Mouse (Mus musculus) layer of hippocampus, postnatal 14 days (tissue): ENCODE results near the gene Cxcl14. TPM values are rescaled to one million over a fixed set of nuclear protein-coding genes. Genes with fewer than 3 reads are reported as not detected.

Experiments
- DNase-seq, 2 experiments: peaks; one replicate each; pipeline ENCODE4 v3.0.0; 2021 to 2022; ENCODE audit warnings: low spot score in 2 of 2, mixed read lengths in 1 of 2
- long read RNA-seq, 2 experiments: library from polyadenylated mRNA; stranded (forward); transcript quantifications; one replicate each; pipeline ENCODE4 v2.0.0; 2021
- total RNA-seq, 2 experiments: library from RNA; stranded (reverse); gene quantifications; 2 replicates each; pipeline ENCODE4 v1.2.3; 2021

Gene Cxcl14
- total RNA-seq, result 100 to 1,000 TPM in 1 of 2 experiments, 10 to 100 TPM in 1; 98.6 to 114 TPM
- long read RNA-seq, experiment 1, transcript Cxcl14-201 (4 exons, 1,827 nt), result major isoform, 108 of 122 reads
- long read RNA-seq, experiment 1, partial matches to known transcripts, result 9 of 122 reads
- long read RNA-seq, experiment 1, other reads (novel, unspliced or antisense), result 3 of 122 reads
- long read RNA-seq, experiment 2, transcript Cxcl14-201 (4 exons, 1,827 nt), result major isoform, 184 of 202 reads
- long read RNA-seq, experiment 2, partial matches to known transcripts, result 12 of 202 reads
- long read RNA-seq, experiment 2, other reads (novel, unspliced or antisense), result 6 of 202 reads

DNA sequence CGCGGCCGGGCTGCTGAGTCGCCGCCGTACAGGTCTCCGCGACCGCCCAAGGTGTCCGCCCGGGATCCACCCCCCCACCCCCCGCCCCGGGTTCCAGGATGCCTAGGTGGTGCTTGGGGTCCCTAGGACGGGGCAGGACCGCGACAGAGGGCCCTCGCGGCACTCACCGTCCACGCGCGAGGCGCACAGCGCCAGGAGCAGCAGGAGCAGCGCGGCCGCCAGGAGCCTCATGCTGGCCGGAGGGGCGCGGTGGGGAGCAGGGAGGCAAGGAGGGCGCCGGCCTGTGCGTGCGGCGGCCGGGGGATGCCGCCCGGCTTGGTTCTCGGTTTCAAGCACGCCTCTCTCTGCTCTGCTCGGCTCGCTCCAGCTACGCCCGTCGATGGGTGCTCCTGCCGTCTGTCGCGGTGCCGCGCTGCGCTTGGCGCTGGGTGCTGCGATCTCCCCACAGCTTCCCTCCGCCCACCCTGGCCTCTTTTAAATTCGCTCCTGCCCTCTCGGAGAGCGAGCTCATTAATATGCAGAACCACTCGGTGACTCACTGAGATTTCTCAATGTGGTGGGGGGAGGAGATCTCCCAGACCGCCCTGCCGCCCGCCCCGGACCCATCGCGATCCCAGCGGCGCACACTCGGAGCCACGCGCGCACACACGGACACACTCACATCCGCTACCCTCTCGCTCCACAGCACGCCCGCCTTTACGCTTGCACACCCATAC is at the start of gene Cxcl14:
Gene Cxcl14, minus strand, starts transcription at position 609 of the 716 bp plus-strand sequence.
- DNase-seq, result peak; percentile 50 to 71

DNA sequence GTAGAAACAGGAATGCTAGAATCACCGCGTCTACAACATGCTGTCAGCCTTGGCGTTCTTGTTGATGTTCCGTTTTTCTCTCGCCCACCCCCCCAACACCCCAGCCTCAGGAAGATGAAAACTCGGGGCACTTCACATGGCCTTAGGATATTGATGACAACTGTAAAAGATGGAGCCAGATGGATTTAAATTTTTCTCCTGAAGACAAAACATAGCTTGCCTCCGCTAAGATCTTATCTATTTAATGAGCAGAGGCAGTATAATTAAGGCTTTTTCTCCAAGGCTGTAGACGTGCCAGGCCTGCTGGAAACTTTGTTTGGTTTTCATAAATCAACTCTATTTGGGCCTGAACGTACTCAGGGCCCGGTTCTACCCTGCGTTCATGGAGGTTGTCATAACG is 48.0 kb upstream of the Cxcl14 start:
- no peak for DNase-seq

DNA sequence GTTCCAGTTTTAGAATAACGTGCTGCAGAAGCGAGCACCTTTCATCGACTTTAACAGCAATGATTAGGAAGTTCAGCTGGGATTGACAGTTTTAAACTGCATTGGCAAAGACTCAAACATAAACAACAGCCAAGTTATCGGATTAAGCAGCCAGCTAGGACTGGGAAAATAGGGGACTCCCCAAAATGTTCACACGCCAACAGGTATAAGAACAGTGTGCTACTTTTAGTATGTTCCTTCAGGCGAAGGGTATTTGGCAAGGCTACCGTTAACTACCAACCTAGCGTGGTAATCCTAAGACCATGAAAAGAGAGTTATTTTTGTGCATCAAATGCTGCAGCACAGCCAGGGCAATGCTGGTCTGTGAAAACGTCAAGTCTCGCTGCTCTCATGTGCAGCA is 46.1 kb upstream of the Cxcl14 start:
- DNase-seq, result no peak

DNA sequence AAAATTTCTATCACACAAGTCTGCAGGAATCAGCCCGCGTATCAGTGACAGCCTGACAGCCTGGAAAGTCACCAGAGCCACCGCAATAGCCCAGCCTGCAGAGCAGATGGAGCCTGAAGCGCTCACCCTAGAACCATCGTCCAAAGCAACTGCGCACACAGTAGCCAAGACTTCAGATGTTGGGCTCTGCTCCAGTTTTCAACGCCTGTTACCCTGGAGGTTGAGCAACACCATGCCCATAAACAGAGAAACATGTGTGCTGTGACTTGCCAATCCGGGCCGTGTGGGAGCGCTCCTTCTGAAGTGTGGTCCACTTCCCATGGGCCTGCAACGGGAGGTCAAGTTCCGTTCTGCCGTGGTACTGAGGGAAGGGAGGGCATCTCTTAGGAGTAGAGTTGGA is 44.2 kb upstream of the Cxcl14 start:
- peak; percentile 12 to 33 for DNase-seq

DNA sequence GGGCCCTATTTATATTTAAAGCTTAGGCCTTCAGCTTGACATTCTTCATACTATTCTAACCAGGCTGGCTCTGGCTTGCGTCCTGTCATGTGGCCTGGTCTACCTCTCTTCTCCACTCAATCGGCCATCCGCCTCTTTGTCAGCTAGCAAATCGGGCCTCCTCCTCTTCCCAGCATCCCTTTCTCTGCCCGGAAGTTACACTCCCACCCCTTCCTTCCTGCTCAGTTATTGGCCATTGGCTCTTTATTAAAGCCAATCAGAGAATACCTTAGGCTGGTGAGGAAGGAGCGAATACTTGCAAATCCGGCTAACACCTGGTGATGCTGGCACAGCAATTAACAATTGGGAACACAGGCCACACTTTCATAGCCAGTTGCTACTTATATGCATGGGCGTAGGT is 43.5 kb upstream of the Cxcl14 start:
- DNase-seq, result no peak

DNA sequence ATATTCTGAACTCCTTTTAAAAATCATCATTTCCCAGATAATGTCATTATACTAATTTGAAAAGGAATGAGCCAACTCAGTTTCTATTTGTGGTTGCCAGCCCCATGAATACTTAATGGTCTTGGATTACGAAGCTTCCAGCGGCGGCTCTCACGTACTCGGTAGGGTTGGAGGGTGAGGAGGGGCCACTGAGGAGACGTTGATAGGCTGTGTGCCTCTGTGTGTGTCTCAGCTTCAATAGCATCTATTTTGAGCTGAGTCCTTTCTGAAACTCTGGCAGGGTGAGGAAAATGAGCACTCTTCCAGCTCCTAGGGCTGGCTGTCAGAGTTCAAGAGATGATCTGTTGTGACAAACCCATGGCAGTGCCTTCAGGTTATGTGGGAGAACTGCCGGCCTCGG is 40.6 kb upstream of the Cxcl14 start:
- no peak for DNase-seq

DNA sequence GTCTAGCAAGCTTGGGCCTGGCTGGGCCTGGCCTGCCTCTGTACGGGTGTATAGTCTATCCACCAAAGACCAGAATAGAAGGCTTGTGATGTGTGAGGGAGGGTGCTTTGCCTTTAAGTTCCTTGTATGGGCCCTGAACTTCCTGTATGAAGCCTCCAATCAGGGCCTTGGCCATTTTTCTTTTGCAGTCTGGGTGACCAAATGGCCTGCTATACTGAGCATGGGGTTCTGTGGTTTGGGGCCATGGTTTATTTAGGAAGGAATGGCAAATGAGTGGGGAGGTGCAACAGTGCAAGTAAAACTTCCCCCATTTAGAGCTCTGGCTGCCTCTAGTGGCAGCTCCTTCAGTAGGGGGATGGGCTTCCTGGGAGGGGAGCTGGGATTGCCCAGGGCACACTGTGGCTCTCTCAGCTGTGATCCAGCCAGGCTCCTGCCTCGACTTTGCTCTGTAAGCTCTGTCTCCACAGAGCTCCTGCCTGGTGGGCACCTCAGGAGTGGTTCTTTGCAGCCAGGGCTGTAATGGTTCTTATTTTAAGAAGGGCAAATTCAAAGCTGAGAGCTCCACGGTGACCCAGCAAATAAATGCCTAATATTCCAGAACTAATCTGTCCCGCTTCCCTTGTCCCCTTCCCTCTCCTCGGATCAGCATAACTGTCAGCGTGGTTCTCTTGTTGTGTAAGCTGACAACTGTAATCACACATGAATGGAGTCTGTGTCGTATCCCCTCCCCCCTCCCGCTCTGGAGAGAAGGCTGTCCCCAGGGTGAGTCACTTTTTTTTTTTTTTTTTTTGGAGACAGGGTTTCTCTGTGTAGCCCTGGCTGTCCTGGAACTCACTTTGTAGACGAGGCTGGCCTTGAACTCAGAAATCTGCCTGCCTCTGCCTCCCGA is 38.7 kb upstream of the Cxcl14 start:
- no peak for DNase-seq

DNA sequence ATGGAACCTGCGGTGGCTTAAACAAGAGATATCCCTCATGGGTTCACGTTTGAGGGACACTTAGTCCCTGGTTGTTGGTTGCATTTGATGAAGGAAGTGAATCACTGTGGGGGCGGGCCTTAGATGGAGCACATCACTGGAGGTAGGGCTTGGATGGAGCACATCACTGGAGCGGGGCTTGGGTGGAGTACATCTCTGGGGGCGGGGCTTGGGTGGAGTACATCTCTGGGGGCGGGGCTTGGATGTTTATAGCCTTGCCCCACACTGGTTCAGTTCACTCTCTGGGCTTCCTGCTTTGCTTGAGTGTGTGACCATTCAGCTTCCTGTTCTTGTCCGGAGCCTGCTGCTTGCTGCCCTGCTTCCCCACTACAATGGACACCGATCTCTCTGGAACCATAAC is 37.9 kb upstream of the Cxcl14 start:
- no peak for DNase-seq

DNA sequence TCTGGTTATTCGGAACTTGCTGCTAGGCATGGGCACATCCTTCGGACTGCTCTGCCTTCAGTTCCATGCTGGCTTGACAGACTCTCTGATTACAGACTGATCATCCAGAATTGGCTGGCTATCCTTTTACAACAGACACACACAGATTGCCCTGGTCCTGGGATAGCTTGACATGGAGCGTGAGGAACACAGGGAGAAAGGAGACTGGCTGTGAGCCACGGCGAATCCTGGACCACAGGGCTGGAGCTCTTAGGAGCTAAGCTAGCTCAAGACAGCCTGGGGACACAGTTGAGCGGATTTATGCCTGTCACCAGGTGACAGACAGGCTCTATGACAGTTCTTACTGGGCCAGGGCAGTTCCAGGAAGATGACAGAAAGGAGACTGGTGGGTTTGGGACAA is 36.0 kb upstream of the Cxcl14 start:
- DNase-seq, result no peak

DNA sequence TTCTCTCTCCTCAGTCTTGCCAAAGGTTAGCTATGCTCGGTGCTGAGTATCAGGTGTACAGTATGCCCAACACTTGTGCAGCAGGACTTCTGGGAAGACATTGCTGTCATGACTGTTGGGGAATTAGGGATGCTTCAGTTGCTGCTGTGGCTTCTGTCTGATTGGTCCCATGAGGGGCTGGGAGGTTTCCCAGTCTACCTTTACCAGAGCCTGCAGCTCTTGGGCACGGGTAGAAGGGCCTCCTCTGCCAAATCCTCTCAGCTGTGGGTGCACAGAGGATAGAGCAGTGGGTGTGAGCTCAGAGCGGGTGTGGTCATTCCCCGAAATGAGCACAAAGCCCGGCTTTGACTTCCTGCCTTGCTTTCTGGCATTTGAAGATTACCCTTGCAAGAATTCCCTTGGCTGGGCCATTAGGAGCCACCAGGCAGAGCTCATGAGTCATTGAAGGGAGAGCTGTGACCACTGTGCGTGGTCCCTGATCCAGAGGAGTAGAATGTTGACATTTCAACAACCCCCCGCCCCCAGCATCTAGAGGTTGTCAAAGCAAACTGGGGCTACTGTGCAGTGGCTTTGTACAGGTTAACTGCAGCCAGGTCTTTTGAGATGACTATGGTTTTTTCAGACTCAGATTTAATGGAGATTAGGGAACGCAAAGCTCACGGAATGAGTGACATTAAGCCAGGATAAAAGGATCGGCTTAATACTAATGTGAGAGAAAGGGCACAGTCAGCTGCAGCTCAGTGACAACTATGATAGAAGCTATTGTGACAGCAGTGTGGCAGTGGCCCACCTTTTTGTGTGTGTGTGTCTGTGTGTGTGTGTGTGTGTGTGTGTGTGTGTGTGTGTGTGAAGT is 34.5 kb upstream of the Cxcl14 start:
- no peak for DNase-seq

DNA sequence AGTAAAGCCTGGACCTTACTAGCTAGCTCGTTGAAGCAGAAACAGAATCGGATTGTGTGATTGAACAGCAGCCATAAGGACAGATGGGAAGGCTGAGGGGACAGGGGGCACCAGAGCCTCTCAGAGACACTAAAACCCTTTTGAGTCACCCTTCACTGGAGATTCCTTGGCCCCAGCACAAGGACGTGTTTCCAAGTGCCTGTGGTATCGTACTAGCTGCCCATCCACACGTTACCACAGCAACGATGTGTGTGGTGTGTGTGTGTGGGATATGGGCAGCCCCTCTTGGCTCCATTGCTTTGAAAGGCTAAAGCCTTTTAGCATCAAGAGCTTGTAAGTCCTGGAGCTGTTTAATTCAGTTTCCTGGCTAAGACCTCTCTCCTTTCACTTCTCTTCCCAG is 33.4 kb upstream of the Cxcl14 start:
- DNase-seq, result no peak

DNA sequence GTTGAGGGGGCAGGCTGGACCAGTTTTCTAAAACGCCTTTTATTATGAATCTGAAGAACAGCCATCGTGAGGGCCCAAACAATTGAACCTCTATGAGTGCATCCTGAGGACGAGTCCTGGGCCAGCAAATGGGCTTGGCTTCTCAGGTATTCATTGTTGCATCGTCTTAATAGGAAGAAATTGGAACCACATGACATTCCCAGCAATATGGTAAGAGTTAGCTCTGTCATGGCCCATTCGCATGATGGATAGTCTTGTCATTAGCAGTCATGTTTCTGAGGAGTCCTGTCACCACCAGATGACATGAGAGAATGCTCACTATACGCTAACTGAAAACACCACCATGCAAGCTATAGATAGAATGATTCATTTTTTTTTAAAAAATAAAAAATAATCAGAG is 32.8 kb upstream of the Cxcl14 start:
- no peak for DNase-seq

DNA sequence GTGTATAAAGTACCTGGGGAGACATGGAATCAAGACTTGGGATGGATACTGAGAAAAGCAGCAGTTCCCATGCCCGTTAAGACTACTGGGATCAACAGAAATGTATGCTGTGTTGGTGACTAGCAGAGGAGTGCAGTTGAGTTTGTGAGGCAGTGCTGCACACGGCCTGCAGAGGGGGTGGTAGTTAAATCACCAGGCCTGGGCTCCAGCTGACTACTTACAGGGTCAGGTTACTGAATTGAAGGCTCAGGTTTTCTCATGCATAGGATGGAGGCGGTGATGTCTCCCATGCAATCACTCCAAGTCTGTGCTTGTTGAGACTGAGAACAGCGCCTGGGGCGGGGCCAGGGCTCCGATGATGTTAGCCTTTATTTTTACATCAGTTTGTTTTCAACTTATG is 31.4 kb upstream of the Cxcl14 start:
- DNase-seq, result no peak

DNA sequence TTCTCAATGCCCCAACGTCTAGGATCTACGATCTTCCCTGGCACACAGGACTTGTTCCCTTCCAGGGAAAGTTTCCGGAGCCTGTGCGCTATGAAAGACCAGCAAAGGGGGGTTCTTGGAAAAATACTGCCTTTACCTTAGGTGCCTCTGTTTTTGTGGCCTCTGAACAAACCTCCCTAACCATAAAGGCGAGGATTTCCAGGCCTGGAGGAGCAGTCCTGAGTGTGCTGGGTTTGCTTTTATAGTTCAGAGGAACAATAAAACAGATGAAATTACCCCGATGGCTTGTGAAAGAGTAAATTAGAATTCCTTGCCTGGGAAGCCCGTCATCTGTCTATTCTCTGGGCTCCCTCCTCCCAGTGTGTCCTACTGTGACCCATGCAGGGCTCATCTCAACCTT is 25.3 kb upstream of the Cxcl14 start:
- no peak for DNase-seq

DNA sequence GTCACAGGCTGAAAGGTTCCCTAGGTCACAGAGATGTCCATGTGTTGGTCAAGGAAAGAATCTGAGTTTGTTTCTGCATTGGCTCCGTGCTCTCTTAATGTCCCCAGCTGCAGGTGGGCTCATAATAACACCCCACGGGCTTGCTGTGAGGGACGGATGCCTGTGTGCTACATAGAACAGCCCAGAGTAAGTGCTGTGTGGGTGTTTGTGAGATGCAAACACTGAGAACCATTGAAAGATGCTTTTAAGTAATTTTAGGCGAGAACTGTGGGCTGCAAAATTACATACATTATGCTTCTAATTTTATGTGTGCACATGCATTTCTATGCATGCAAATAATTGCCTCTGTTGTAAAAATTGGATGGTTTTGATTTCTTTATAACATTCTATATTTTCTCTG is 20.6 kb upstream of the Cxcl14 start:
- DNase-seq, result no peak

DNA sequence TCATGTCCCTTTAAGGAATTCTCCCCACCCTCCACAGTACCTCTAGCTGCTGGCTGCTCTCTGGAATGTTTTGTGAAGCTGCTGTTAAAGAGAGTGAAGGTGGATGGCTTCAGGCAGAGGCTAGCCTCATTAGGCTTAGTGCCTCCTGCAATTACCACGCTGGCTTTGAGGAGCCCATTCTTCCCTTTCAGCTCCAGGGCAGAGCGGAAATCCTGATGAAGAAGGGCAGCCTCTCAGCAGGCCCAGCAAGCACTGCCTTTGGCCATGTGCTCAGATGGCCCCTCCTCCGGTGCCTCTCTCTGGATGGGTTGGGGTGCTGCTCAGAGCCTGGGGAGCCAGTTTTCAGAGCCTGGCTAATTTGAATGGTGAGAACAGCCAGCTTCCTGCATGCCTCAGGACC is 18.9 kb upstream of the Cxcl14 start:
- DNase-seq, result peak in 1 of 2 experiments; percentile 41

DNA sequence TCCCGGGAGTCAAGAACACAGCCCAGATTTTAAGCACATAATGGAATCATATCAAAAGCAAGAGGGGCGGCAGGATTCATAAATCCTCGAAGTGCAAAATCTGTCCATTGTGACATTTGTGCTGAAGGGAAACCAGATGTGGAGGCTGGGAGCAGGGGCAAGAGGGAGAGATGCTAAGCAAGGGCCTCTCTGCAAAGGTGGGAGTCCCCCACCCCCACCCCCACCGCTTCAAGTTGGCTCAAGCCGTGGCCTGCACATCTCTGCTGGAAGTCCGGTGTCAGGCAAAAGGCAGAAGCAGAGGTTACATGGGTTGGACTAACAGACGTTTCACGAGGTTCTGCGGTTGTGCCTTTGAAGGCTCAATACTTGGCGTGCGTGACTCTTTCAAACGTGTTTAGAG is 8.7 kb upstream of the Cxcl14 start:
- DNase-seq, result no peak

DNA sequence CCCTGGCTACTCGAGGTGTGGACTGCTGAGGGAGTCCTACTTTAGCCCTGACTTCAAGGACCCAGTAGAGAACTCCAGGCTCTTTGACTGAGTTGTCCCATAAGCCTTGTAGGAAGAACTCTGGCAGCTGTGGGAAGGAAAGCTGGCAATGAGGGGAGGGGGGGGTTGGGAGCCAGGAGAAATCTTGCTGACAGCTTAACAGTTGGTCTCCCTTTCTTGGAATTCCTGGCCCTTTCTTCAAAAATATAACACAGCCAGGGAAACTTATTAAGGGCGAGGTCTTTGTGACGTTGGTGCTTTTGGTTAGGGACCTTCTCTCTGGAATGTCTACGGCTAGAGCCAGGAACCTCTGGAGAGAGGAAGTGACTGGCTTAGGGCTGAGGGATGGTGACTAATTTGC is 8.1 kb upstream of the Cxcl14 start:
- DNase-seq, result no peak

DNA sequence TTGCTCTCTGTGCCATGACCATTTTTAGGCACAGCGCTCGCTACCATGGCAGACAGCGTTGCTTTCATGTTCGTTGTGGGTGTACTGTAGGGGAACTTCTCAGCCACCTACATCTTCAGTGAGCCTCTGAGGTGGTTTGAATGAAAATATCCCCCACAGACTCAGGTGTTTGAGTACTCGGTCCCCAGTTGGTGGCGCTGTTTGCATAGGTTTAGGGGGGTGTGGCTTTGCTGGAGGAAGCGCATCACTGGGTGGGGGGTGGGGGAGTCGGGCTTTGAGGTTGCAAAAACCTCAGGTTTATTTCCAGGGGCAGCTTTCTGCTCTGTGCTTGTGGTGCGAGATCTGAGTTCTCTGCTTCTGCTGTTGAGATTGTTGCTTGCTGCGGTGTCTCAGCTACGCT is 3.0 kb upstream of the Cxcl14 start:
- DNase-seq, result no peak

DNA sequence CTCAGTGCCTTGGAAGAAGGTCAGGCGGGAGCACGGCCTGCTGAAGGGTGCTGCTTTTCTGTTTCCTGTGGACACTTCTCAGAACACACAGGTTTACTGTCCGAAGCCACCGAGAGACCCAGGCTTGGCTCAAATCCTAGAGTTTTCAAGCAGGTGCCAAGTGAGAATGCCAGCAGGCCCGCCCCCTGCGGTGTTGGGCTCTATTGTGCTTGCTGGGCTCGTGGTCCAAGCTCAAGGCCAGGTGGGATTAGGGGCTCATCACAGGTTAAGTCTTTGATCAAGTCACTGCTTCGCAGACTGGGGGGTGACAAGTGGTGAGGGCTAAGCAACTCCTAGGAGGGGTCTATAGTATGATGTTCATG is 289 bp upstream of the Cxcl14 start:
- peak in 1 of 2 experiments; percentile 21 for DNase-seq

DNA sequence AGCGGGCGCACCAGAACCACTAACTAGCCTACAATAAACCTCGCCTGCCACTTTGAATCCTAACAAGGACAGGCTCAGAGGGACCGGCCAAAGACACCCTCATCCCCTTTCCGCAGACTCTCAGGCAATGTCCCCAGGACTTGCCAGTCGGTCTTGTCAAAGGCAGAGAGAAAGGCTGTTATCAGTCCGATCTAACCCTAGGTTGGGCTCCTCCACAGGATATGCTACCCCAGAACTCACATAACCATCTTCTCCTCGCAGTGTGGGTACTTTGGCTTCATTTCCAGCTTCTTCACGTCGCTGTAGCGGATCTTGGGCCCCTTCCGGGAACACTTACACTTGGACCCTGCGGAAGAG is 787 bp downstream of the Cxcl14 start:
- DNase-seq, result no peak
